Mouse (Mus musculus): ENCODE measurements around the gene Lcn10. TPM values are rescaled to one million over a fixed set of nuclear protein-coding genes. Genes with fewer than 3 reads are reported as not detected.
A peak's percentile ranks its signal among the peaks of the same experiment; 100 is the strongest.
"Not testable (repeated sequence)": the region's sequence is repeated elsewhere in the genome, so short reads cannot be mapped to it uniquely, and the experiment has no call there.

Gene Lcn10
- not detected for total RNA-seq (2021)
- long read RNA-seq, experiment 1 = 0 reads
- long read RNA-seq, experiment 2 = 0 reads

GRCm38 (mm10) chr2:25682426-25682825 lies at the start of gene Lcn10:
Gene Lcn10 (plus strand): TSS chr2:25682726.
- no peak for DNase-seq

- DNase-seq = peak; percentile 56
These were observed 48.9 kb upstream of the Lcn10 start for GRCm38 (mm10) chr2:25633616-25634015.

- DNase-seq = peak; percentile 45
These were observed 48.5 kb upstream of the Lcn10 start for GRCm38 (mm10) chr2:25634046-25634445.

GRCm38 (mm10) chr2:25639890-25640289 lies 42.6 kb upstream of the Lcn10 start:
- peak; percentile 77 for DNase-seq

GRCm38 (mm10) chr2:25652902-25653301 lies 29.6 kb upstream of the Lcn10 start, which contains the start of gene Lcn8:
Gene Lcn8 (plus strand): TSS chr2:25653120.
- DNase-seq = no peak

GRCm38 (mm10) chr2:25654502-25654901 lies 28.0 kb upstream of the Lcn10 start:
- no peak for DNase-seq

- no peak for DNase-seq
These were observed 25.8 kb upstream of the Lcn10 start for GRCm38 (mm10) chr2:25656691-25657090.

GRCm38 (mm10) chr2:25657246-25657645 lies 25.3 kb upstream of the Lcn10 start:
- DNase-seq = peak; percentile 52

GRCm38 (mm10) chr2:25657652-25658051 lies 24.9 kb upstream of the Lcn10 start, which contains the start of gene Lcn5:
Gene Lcn5 (plus strand): TSS chr2:25657952.
- no peak for DNase-seq

- DNase-seq = no peak
These were observed 22.2 kb upstream of the Lcn10 start for GRCm38 (mm10) chr2:25660279-25660678.

- peak; percentile 25 for DNase-seq
These were observed 21.1 kb upstream of the Lcn10 start for GRCm38 (mm10) chr2:25661245-25661970.

GRCm38 (mm10) chr2:25663511-25663910 lies 19.0 kb upstream of the Lcn10 start:
- DNase-seq = peak; percentile 88

GRCm38 (mm10) chr2:25664125-25664524 lies 18.4 kb upstream of the Lcn10 start:
- DNase-seq = no peak

GRCm38 (mm10) chr2:25666516-25666915 lies 16.0 kb upstream of the Lcn10 start:
- no peak for DNase-seq

GRCm38 (mm10) chr2:25676486-25676885 lies 6.0 kb upstream of the Lcn10 start, which contains the start of gene Lcn6:
Gene Lcn6 (plus strand): TSS chr2:25676786.
- no peak for DNase-seq

GRCm38 (mm10) chr2:25679559-25679958 lies 3.0 kb upstream of the Lcn10 start:
- no peak for DNase-seq

- no peak for DNase-seq
These were observed 4.4 kb downstream of the Lcn10 start for GRCm38 (mm10) chr2:25686941-25687340.

GRCm38 (mm10) chr2:25694605-25695004 lies 12.1 kb downstream of the Lcn10 start:
- peak; percentile 84 for DNase-seq

- DNase-seq = peak; percentile 32
These were observed 14.4 kb downstream of the Lcn10 start for GRCm38 (mm10) chr2:25696951-25697350.

GRCm38 (mm10) chr2:25698696-25699095 lies 16.2 kb downstream of the Lcn10 start:
- DNase-seq = no peak

GRCm38 (mm10) chr2:25699743-25700142 lies 17.2 kb downstream of the Lcn10 start, which contains the start of gene Obp2a:
Gene Obp2a (plus strand): TSS chr2:25700043.
- DNase-seq = not testable (repeated sequence)

- no peak for DNase-seq
These were observed 18.5 kb downstream of the Lcn10 start for GRCm38 (mm10) chr2:25701001-25701400.

GRCm38 (mm10) chr2:25703706-25704105 lies 21.2 kb downstream of the Lcn10 start:
- DNase-seq = no peak
